Mouse (Mus musculus) intestine, embryonic 16.5 days (tissue): Measurements from ENCODE around the gene Rho. TPM values are rescaled to one million over a fixed set of nuclear protein-coding genes. Genes with fewer than 3 reads are reported as not detected.
A peak's percentile ranks its signal among the peaks of the same experiment; 100 is the strongest.

ENCODE experiments used
- ATAC-seq: fragments of 200-750 bp; cut with Nextera tagmentation; 2 replicates; pipeline ENCODE4 v1.8.0; 2017; ENCODE audit warnings: moderate TSS enrichment, moderate library complexity
- H3K27ac ChIP-seq: fragments of 300-500 bp; sonication (generic); 2 replicates; pipeline ENCODE4 v1.5.1; 2014; ENCODE audit warnings: mild to moderate bottlenecking, low read length
- H3K27me3 ChIP-seq: fragments of 300-500 bp; sonication (generic); replicated peaks from 2 replicates; pipeline ENCODE4 v1.6.1; 2014; ENCODE audit warnings: low read length, control low read depth, mixed read lengths; ENCODE audit not compliant: control insufficient read depth, insufficient read depth
- H3K36me3 ChIP-seq: fragments of 300-500 bp; sonication (generic); 2 replicates; pipeline ENCODE4 v1.6.1; 2014; ENCODE audit warnings: low read length, control low read depth; ENCODE audit not compliant: control insufficient read depth, insufficient read depth
- H3K4me1 ChIP-seq: fragments of 300-500 bp; sonication (generic); 2 replicates; pipeline ENCODE4 v1.6.1; 2014; ENCODE audit warnings: low read length, control low read depth, mixed read lengths; ENCODE audit not compliant: control insufficient read depth, insufficient read depth
- H3K4me2 ChIP-seq: fragments of 300-500 bp; sonication (generic); 2 replicates; pipeline ENCODE4 v1.6.1; 2014; ENCODE audit warnings: low read depth, low read length, control low read depth
- H3K4me3 ChIP-seq: fragments of 300-500 bp; sonication (generic); 2 replicates; pipeline ENCODE4 v1.5.1; 2014; ENCODE audit warnings: mild to moderate bottlenecking, low read length
- H3K9ac ChIP-seq: fragments of 300-500 bp; sonication (generic); 2 replicates; pipeline ENCODE4 v1.6.1; 2014; ENCODE audit warnings: low read depth, low read length
- H3K9me3 ChIP-seq: fragments of 300-500 bp; sonication (generic); 2 replicates; pipeline ENCODE4 v1.6.1; 2016; ENCODE audit warnings: low read length, control low read depth; ENCODE audit not compliant: control insufficient read depth
- WGBS: fragments of 180-500 bp; shearing (Covaris S2); extraction: QIAGEN DNeasy Blood & Tissue Kit; methylation state at CpG from one replicate; pipeline ENCODE4 v1.1.7; 2014; 5-methylcytosine and 5-hydroxymethylcytosine counted together
- polyA plus RNA-seq: library from polyadenylated mRNA; unstranded; fragments of >200 nt; fragmentation: Nextera tagmentation; extraction: Ambion mirVana; gene quantifications from 2 replicates; pipeline ENCODE4 v1.2.1, GENCODE M21; 2015

Rho gene
- polyA plus RNA-seq, 1 experiment from 2014 or later, result 0.31 TPM

- no peaks in the 10 kb centered on the region for H3K36me3 ChIP-seq
- H3K9ac ChIP-seq, result no peak overlapping the region
- 9% methylated on average over 10 of the region's 12 CpGs for WGBS
- no peak overlapping the region for H3K4me3 ChIP-seq
- peak; percentile 49 for ATAC-seq
- H3K9me3 ChIP-seq, result no peaks in the 10 kb centered on the region
- no peak overlapping the region for H3K4me2 ChIP-seq
- peaks cover 12% of the 10 kb centered on the region; the same call in 1 of the 2 replicates for H3K4me1 ChIP-seq
- H3K27ac ChIP-seq, result no peak overlapping the region
- H3K27me3 ChIP-seq, result no peaks in the 10 kb centered on the region
Observed at GRCm38 (mm10) chr6:115941128-115941527, 9.6 kb downstream of the Rho start.

GRCm38 (mm10) chr6:115943498-115944427, 12.2 kb downstream of the Rho start:
- no peak overlapping the region for H3K9ac ChIP-seq
- H3K36me3 ChIP-seq, result no peaks in the 10 kb centered on the region
- no peaks in the 10 kb centered on the region for H3K9me3 ChIP-seq
- peaks cover 12% of the 10 kb centered on the region; the same call in 1 of the 2 replicates for H3K4me1 ChIP-seq
- no peak overlapping the region for H3K4me3 ChIP-seq
- no peak overlapping the region for H3K4me2 ChIP-seq
- WGBS, result 72% methylated on average over 9 of the region's 9 CpGs
- ATAC-seq, result no peak
- no peak overlapping the region for H3K27ac ChIP-seq
- no peaks in the 10 kb centered on the region for H3K27me3 ChIP-seq

- Histone ChIP-seq H3K4me3 (no peak within 1 kb of the TSS), H3K27me3 (no peaks in the 10 kb centered on the region), H3K9ac (no peak within 1 kb of the TSS), H3K27ac (no peak within 1 kb of the TSS), H3K36me3 (no peaks in the 10 kb centered on the region), H3K9me3 (no peaks in the 10 kb centered on the region), H3K4me1 (peaks cover 12% of the 10 kb centered on the region; the same call in 1 of the 2 replicates), H3K4me2 (no peak within 1 kb of the TSS)
- no peak for ATAC-seq
- 81% methylated on average over 5 of the region's 5 CpGs for WGBS
Observed at GRCm38 (mm10) chr6:115944638-115945037, 13.1 kb downstream of the Rho start, which contains the start of gene H1foo. H1foo (plus strand) TSS chr6:115944938.

GRCm38 (mm10) chr6:115945633-115946032, 14.1 kb downstream of the Rho start:
- Histone ChIP-seq H3K4me1 (peaks cover 12% of the 10 kb centered on the region; the same call in 1 of the 2 replicates), H3K9ac (no peak overlapping the region), H3K27me3 (no peaks in the 10 kb centered on the region), H3K36me3 (no peaks in the 10 kb centered on the region), H3K4me2 (no peak overlapping the region), H3K9me3 (no peaks in the 10 kb centered on the region), H3K27ac (no peak overlapping the region), H3K4me3 (no peak overlapping the region)
- WGBS, result 81% methylated on average over 8 of the region's 8 CpGs
- ATAC-seq, result no peak

- 0 out of 2 replicates have a peak overlapping the region, but pooled peaks have one; percentile 8 for H3K27ac ChIP-seq
- no peak for ATAC-seq
- no peak overlapping the region for H3K9ac ChIP-seq
- peaks cover 2% of the 10 kb centered on the region; the same call in 1 of the 2 replicates for H3K9me3 ChIP-seq
- no peak overlapping the region for H3K4me2 ChIP-seq
- no peak overlapping the region for H3K4me3 ChIP-seq
- H3K4me1 ChIP-seq, result peaks cover 6% of the 10 kb centered on the region; the same call in 1 of the 2 replicates
- no peaks in the 10 kb centered on the region for H3K27me3 ChIP-seq
- no peaks in the 10 kb centered on the region for H3K36me3 ChIP-seq
- 40% methylated on average over 6 of the region's 6 CpGs for WGBS
Observed at GRCm38 (mm10) chr6:115946389-115946788, 14.8 kb downstream of the Rho start.

GRCm38 (mm10) chr6:115954506-115955074, 23.0 kb downstream of the Rho start:
- Histone ChIP-seq H3K9me3 (peaks cover 6% of the 10 kb centered on the region; the same call in 1 of the 2 replicates), H3K27ac (no peak overlapping the region), H3K4me3 (no peak overlapping the region), H3K4me2 (no peak overlapping the region), H3K36me3 (no peaks in the 10 kb centered on the region), H3K9ac (no peak overlapping the region), H3K27me3 (no peaks in the 10 kb centered on the region), H3K4me1 (peaks cover 31% of the 10 kb centered on the region)
- WGBS, result 76% methylated on average over 9 of the region's 9 CpGs
- ATAC-seq, result no peak

- 90% methylated on average over 4 of the region's 4 CpGs for WGBS
- H3K9ac ChIP-seq, result no peak overlapping the region
- H3K27me3 ChIP-seq, result no peaks in the 10 kb centered on the region
- H3K4me3 ChIP-seq, result no peak overlapping the region
- no peaks in the 10 kb centered on the region for H3K36me3 ChIP-seq
- peak overlapping the region; percentile 36; the same call in 1 of the 2 replicates for H3K27ac ChIP-seq
- peaks cover 33% of the 10 kb centered on the region for H3K4me1 ChIP-seq
- peaks cover 6% of the 10 kb centered on the region; the same call in 1 of the 2 replicates for H3K9me3 ChIP-seq
- ATAC-seq, result no peak
- no peak overlapping the region for H3K4me2 ChIP-seq
Observed at GRCm38 (mm10) chr6:115955169-115955568, 23.6 kb downstream of the Rho start.

GRCm38 (mm10) chr6:115955664-115956063, 24.1 kb downstream of the Rho start:
- Histone ChIP-seq H3K4me3 (no peak overlapping the region), H3K27me3 (no peaks in the 10 kb centered on the region), H3K36me3 (no peaks in the 10 kb centered on the region), H3K9me3 (peaks cover 6% of the 10 kb centered on the region; the same call in 1 of the 2 replicates), H3K27ac (0 out of 2 replicates have a peak overlapping the region, but pooled peaks have one; percentile 71), H3K9ac (no peak overlapping the region), H3K4me2 (no peak overlapping the region), H3K4me1 (peaks cover 33% of the 10 kb centered on the region)
- no peak for ATAC-seq
- 89% methylated on average over 11 of the region's 11 CpGs for WGBS

- H3K27me3 ChIP-seq, result no peaks in the 10 kb centered on the region
- H3K9me3 ChIP-seq, result peaks cover 4% of the 10 kb centered on the region; the same call in 1 of the 2 replicates
- no peaks in the 10 kb centered on the region for H3K36me3 ChIP-seq
- H3K4me3 ChIP-seq, result no peak overlapping the region
- H3K4me1 ChIP-seq, result peaks cover 33% of the 10 kb centered on the region
- WGBS, result 59% methylated on average over 13 of the region's 13 CpGs
- H3K4me2 ChIP-seq, result no peak overlapping the region
- no peak overlapping the region for H3K9ac ChIP-seq
- H3K27ac ChIP-seq, result peak overlapping the region; percentile 71
- no peak for ATAC-seq
Observed at GRCm38 (mm10) chr6:115956418-115956921, 24.9 kb downstream of the Rho start.
